Mouse (Mus musculus) thymus, postnatal 36 days (tissue): ENCODE results near the gene Hras.

Experiments
- DNase-seq, 2 experiments: peaks; one replicate each; pipeline ENCODE4 v3.0.0; 2022; ENCODE audit warnings: mixed read lengths in 2 of 2

The Hras gene

GRCm38 (mm10) chr7:141193948-141194347, at the start of gene Hras, which contains the start of gene Lrrc56:
Gene Hras (minus strand): TSS chr7:141194005.
Gene Lrrc56 (plus strand): TSS chr7:141194157.
- peak; percentile 98 to 99 for DNase-seq

DNA sequence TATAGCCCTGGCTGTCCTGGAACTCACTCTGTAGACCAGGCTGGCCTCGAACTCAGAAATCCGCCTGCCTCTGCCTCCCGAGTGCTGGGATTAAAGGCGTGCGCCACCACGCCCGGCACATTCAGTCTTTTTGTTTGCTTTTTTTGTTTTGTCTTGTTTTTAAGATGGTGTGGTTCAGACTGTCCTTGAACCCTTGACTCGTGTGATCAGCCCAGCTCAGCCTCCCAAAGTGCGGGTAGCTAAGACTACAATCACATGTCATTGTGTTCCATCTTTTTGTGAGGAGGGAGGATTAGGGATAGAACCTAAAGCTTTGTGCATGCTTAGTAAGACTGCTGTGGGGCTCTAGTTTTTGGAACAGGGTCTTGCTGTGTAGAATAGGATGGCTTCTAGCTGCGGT, 37.7 kb upstream of the Hras start:
- DNase-seq, result no peak

- DNase-seq, result no peak
Measured at GRCm38 (mm10) chr7:141231111-141231510, 37.3 kb upstream of the Hras start.

DNA sequence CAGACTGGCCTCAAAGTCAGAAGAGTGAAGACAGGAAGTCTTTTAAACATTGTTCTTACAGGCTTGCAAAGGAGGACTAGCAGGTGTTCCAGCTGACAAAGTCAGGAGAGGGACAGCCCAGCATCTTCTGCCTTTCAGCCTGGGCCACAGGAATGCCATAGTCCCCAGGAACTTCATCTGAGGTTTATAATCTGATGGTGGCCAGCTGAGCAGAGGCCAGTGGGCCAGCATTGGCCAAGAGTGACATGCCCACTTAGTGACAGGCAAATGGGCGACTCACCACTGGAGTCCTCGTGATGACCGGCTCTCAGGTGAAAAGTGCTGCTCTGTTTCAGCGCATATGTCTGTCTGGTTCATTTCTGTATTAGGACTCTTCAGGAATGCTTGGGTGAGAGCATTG, 36.8 kb upstream of the Hras start:
- no peak for DNase-seq

DNA sequence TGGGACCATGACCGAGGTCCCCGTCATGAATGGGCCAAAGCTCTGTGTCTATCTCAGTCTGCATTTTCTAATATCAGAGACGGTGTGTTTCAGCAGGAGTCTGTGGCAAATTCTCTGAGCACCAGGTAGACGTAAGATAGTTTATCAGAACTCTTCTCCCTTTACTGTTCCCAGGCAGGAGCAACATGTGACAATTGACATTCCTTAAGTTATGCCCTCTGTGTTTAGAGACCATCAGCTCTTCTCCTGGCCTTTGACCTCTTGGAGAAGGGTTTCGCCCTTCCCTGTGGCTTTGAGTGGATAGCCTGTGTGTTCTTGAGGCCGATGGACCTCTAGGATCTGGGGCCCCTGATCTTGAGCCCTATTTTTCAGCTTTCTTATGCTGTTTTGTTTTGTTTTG, 35.9 kb upstream of the Hras start:
- DNase-seq, result no peak

GRCm38 (mm10) chr7:141228279-141229067, 34.7 kb upstream of the Hras start, which contains the start of gene Phrf1:
Gene Phrf1 (plus strand): TSS chr7:141228784.
- DNase-seq, result peak; percentile 89 to 94

DNA sequence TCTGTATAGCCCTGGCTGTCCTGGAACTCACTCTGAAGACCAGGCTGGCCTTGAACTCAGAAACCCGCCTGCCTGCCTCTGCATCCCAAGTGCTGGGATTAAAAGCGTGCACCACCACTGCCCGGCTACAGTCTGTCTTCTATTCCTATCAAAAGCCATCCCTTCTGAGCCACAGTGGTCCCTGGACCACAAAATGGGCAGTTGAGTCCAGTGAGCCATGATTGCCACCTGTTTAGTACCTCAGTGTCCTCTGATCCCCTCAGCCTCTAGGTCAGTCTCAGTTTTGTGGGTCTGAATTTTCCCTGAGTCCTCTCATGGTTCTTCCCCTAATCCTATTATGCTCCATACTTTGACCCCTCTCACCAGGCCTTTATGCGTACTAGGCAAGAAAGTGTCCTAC, 34.0 kb upstream of the Hras start:
- DNase-seq, result no peak

DNA sequence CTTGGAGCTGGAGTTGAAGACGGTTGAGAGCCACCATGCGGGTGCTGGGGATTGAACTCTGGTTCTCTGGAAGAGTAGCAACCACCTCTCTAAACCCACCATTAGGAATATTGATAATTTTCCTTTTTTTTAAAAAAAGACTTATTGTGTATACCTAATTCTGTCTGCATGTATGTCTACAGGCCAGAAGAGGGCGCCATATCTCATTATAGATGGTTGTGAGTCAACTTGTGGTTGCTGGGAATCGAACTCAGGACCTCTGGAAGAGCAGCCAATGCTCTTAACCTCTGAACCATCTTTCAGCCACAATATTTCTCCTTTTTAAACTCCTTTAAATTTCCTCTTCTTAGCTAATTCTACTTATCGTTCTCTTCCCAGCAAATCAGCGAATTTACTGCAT, 32.7 kb upstream of the Hras start:
- DNase-seq, result no peak

DNA sequence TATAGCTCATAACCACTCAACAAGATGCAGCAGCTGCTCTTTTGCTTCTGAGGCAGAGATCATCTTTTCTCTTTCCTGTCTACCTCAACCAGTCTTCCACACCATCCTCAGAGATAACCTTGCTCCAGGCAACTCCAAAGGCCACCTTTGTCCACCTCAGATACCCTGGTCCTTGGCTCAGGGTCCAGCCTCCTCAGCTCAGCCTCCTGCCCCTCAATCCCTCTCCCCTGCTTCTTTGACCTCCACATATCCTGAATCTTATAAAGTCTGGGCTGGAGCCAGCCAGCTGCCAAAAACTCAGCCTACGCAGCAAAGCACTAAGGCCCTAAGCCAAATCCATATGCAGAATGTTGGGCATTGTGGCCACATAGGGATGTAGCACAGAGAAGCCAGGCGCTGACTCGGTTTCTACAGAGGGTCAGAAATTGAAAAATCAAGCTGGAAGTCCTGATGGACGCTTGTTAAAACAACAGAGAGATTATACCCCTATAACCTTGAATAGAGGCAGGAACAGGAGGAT, 29.0 kb upstream of the Hras start:
- DNase-seq, result no peak

DNA sequence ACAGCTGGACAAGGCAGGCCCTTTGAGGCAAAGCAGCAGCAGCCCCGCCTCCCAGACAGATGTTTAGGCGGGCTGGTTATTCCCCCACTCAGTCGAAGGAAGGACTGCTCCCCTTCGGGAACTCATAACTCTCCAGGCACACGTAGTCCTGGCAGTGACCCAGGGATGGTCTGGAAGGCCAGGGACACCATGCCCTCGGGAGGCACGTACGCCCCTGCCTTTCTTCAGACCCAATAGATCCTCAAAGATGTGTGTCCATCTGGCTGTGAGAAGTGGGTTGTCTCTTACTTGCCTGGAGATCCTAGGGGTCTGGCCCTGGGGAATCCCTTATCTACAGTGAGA, 28.3 kb upstream of the Hras start:
- no peak for DNase-seq

DNA sequence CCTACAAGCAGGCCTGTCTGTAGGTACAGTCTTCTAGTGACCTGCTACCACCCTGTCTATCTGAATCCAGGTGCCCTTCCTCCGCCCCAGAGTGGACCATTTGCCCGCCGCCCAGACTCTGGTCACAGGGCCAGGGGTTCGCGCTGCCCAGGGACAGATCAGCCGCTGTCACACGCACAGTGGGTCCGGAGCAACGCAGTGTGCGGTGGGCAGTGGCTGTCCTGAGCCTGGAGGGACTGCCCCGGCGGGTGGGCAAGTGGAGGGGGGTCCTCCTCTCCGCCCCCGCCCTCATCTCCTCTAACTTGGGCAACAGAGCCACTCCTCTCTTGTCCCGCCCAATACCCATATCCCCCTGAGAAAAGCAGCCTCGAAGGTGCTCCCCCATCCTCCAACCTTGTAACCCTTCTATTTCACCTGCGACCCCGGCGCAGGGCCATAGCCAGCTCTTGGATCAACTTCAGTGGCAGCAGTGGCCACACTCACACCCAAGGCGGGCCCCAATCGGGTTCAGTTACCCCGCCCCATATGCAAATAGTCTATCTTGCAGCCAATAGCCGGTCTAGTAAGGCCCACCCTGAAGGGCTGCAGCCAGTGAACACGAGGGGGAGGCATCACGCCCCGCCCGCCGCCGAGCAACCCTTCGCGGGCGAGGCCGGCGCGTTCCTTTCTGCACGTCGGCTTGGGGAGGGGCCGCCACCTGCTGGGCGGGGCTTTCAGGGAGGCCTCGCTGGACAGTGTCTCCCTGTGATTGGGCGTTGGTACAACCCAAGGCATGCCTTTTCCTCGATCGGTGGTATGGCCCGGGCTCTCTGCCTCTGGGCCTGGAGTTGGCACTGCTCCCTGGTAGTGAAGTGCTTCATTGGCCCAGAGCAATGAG, 27.7 kb upstream of the Hras start:
- peak; percentile 88 to 93 for DNase-seq

DNA sequence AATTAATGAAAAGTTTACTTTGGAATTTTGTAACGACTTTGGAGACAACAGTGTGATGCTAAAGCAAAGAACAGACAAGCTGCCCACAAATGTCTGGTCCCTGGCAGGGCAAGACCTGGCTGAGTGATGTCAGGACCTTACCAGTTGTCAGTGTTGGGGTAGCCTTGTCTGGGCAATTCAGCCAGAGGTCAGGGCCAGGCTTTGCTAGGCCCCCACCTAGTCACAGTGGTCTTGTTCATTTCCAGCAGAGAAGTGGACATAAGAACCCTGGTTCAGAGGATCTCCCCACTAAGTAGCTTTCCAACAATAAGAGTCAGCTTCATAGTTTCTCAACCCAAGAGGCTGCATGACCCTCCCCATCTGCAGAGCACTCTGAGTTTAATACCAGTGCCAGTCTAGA, 26.6 kb upstream of the Hras start:
- DNase-seq, result no peak

DNA sequence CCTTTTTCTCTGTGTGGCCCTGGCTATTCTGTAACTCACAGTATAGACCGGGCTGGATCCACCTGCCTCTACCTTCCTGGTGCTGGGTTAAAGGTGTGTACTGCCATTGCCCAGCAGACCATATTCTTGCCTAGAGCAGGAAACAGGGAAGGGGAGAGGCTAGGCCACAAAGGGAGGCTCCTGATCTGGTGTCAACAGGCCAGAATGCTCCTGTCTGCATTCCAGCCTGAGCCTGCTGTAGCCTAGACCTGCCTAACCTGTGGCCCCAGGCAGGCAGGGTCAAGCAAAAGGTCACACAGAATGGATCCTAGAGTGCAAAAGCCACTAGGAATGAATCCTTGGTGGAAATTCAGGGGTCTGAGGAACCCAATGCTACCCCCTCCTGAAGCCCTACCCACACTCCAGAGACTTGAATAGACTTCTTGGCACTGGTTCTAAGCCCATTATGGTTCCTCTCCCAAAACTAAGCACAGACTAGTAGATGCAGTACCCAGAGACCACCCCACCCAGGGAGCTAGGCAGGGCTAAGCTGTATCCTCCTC, 25.8 kb upstream of the Hras start:
- no peak for DNase-seq

GRCm38 (mm10) chr7:141218557-141219133, 24.8 kb upstream of the Hras start:
- DNase-seq, result no peak

GRCm38 (mm10) chr7:141218141-141218540, 24.3 kb upstream of the Hras start:
- no peak for DNase-seq

DNA sequence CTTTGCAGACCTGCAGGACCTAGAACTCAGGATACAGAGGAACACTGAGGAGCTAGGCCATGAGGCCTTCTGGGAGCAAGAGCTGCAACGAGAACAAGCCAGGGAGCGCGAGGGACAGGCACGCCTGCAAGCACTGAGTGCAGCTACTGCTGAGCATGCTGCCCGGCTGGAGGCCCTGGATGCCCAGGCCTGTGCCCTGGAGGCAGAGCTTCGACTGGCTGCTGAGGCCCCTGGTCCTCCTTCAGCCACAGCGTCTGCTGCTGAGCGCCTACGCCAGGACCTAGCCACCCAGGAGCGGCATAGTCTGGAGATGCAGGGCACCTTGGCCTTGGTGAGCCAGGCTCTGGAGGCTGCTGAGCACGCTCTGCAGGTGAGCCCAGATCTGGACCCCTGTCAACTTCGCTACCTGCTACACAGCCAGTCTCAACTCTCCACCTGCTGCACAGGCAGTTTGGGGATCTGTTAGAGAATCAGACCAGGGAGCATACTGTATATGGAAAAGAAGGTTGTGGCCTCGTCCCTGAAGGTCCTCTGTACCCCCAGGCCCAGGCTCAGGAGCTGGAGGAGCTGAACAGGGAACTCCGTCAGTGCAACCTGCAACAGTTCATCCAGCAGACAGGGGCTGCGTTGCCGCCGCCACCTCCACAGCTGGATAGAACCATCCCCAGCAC, 23.7 kb upstream of the Hras start:
- DNase-seq, result no peak

DNA sequence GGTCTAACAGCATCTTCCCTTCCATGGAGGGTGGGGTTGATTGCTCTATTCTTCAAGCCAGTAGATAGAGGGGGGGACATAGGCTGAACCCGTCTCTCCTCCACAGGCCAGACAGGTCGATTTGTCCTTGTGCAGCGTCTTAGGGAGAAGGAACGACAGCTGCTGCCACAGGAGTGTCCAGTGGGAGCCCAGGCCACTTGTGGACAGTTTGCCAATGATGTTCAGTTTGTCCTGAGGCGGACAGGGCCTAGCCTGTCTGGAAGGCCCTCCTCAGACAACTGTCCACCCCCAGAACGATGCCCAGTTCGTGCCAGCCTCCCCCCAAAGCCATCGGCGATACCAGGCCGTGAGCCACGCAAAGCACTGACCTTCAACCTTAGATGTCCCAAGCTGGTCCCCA, 23.1 kb upstream of the Hras start:
- DNase-seq, result no peak

DNA sequence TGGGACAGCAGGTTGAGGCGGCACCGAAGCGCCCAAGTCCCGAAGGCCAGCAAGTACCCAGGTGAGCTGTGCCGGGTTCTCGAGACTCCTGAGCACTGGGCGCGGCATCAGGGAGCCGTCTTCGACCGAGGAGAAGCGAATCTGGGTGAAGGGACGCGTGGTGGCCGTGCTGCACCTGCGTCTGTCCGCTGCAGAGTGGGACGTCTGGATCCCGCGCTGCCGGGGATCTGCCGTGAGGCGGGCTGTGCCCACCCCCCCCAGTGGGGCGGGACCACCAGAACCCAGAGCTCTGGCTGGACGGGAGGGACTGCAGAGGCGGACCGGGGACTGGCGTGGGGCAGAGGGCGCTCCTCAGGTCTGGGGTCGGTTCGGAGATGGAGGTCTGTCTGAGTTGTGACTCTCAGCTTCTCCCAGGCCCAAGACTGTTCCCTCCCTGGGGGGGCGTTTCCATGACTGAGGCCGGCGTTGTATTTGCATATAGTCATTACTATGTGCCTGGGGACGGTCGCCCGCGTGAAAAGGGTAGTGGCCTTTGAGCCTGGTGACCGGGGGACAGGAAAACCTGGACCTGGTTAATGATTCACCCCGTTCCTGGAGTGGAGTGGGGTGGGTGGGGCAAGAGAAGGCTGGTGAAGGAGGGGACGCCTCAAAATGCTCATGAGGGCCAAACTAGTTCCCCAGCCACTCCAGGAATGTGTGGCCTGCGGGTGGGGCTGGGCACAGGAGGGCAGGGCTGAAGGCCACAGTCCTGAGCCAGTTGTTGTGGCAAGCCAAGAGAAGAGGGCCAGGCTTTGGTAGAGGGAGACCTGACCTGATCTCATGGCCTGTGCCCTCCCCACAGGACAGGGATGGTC, 22.3 kb upstream of the Hras start:
- no peak for DNase-seq

DNA sequence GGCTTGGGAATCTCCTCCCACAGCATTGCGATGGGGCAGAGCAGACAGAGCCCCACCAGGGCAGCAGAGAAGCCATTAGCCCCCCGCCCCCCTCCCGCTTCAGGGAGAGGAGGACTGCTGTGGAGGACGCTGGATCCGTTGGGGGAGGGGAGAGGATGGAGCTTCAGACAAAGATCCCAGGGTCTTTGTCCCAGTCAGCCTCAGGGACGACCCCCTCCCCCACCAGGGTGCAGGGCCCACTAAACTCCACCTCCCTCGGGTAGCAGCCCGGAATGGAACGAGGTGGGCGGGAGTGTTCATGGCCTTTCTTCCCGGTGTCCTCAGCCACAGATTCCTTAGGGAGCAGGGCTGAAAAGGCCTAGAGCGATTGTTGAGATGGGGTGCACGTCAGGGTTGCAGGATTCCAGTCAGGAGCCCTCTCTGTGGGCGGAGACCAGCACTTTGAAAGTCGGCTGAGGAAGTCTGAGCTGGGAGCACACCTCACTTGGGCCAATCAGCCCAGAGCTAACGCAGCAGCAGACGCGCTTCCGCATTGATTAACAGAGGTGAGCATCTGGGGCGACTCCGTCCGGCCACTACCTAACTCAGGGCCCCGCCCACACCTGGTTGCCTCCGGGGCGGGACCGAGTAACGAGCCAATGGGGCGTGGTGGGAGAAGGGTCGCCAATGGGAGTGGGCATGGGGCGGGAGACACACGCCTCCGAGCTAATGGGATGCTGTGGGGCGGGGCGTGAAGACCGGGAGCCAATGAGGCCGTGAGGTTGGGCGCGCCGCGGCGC, 21.5 kb upstream of the Hras start, which contains the start of gene Rassf7:
Gene Rassf7 (plus strand): TSS at position 760 of the 779 bp plus-strand sequence.
- peak; percentile 96 to 98 for DNase-seq

- no peak for DNase-seq
Measured at GRCm38 (mm10) chr7:141214310-141214709, 20.5 kb upstream of the Hras start.
